Mouse (Mus musculus): ENCODE data around the gene Ddr2. TPM values are rescaled to one million over a fixed set of nuclear protein-coding genes. Genes with fewer than 3 reads are reported as not detected.

The Ddr2 gene
- 0.09 to 0.29 TPM in 2 of 4 replicates, not detected in the others for total RNA-seq (2023; ENCODE audit: inconsistent age)

DNA sequence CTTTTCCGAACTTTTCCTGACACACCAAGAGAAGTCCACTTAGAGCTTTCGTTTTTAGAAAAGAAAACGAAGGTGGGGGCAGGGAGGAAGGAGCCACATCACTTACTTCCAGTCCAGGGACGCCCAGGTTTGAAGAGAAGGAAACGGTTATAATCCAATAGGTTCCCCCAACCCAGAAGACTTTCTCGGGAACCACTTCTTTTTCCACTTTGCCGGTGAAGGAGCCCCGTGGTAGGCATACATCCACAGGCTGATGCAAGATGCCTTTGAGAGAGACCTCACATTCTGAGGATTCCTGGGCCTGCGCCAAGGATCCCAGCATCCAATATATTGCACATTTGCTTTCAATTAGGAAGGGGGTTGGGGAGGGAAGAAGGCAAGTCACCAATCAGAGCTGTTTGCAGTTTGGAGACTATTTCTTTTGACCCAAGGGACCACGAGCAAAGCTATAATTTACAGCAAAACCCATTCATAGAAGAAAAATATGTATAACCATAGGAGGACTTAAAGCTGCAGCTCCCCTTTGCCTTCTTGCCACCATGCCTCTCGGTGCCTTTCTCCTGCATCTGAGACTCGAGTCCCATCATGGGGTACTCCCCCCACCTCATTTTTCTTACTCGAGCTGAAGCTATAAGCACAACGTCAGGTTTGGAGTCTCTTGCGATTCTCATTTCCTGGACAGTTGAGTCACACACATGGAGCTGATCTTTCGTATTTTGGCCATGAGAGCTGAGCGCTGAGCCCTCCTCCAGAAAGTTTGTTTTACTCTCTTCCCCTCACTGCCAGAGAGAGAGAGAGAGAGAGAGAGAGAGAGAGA lies at the start of gene Ddr2:
Ddr2 (minus strand) TSS at position 247 of the 817 bp plus-strand sequence.

GRCm38 (mm10) chr1:169968792-169969515 lies 141.6 kb downstream of the Ddr2 start, which contains the start of gene Hsd17b7:
Gene Hsd17b7, minus strand, starts transcription at chr1:169969241.

GRCm38 (mm10) chr1:169928454-169928971 lies 182.0 kb downstream of the Ddr2 start, which contains the start of gene Ccdc190:
Gene Ccdc190, plus strand, starts transcription at chr1:169928648.

Other genes starting within 250 kb of the Ddr2 start
- gene Ccdc190, start 182.1 kb downstream of the Ddr2 start, total RNA-seq (2023; ENCODE audit: inconsistent age) = not detected in 4 replicates
- 6.8 to 13.5 TPM (median 10.1 TPM) in 4 replicates for gene Hsd17b7, start 141.5 kb downstream of the Ddr2 start, total RNA-seq (2023; ENCODE audit: inconsistent age)
- gene Uap1, start 64.2 kb upstream of the Ddr2 start, total RNA-seq (2023; ENCODE audit: inconsistent age) = 51.1 to 70.5 TPM (median 64.7 TPM) in 4 replicates
- gene Uhmk1, start 104.6 kb upstream of the Ddr2 start, total RNA-seq (2023; ENCODE audit: inconsistent age) = 62.7 to 66.6 TPM (median 64.7 TPM) in 4 replicates
- not detected in 4 replicates for gene Sh2d1b2, start 122.0 kb upstream of the Ddr2 start, total RNA-seq (2023; ENCODE audit: inconsistent age)
- gene Sh2d1b1, start 166.6 kb upstream of the Ddr2 start, total RNA-seq (2023; ENCODE audit: inconsistent age) = 0.96 to 2.0 TPM (median 1.1 TPM) in 4 replicates
- gene Gm7694, start 195.6 kb upstream of the Ddr2 start, total RNA-seq (2023; ENCODE audit: inconsistent age) = 0.27 TPM in 1 of 4 replicates, not detected in the others
- not detected in 4 replicates for gene Spata46, start 198.0 kb upstream of the Ddr2 start, total RNA-seq (2023; ENCODE audit: inconsistent age)

Measured in B cell, adult (primary cell).